Mouse (Mus musculus): ENCODE measurements around the gene Resf1. TPM values are rescaled to one million over a fixed set of nuclear protein-coding genes. Genes with fewer than 3 reads are reported as not detected.
"Not testable (repeated sequence)": the region's sequence is repeated elsewhere in the genome, so short reads cannot be mapped to it uniquely, and the experiment has no call there.

Resf1 gene
- total and polyA plus RNA-seq, 2 experiments from 2014 or later, result 25.5 to 27.7 TPM

GRCm38 (mm10) chr6:149337990-149338389, 28.8 kb downstream of the Resf1 start:
- no peaks in the 10 kb centered on the region for H3K9me3 ChIP-seq (ENCODE audit: low read length)
- ATAC-seq (ENCODE audit: low FRiP score) (no peak), DNase-seq (ENCODE audit: low spot score) (no peak)
- H3K27ac ChIP-seq (ENCODE audit: low read depth, low read length), result no peak overlapping the region
- no peak overlapping the region for H3K4me2 ChIP-seq (ENCODE audit: low read depth, low read length, poor library complexity, severe bottlenecking)
- H3K36me3 ChIP-seq (ENCODE audit: insufficient read depth, low read length), result peaks cover 16% of the 10 kb centered on the region; the same call in 1 of the 2 replicates
- no peak overlapping the region for H3K9ac ChIP-seq (replicated peaks; ENCODE audit: low read length, poor library complexity, severe bottlenecking)
- no peak overlapping the region for H3K4me3 ChIP-seq (ENCODE audit: low read depth, low read length)
- no peak for TF ChIP-seq CTCF (IDR thresholded peaks at IDR 0.05)
- H3K4me1 ChIP-seq (ENCODE audit: insufficient read depth, low read length), result no peaks in the 10 kb centered on the region
- no peaks in the 10 kb centered on the region for H3K27me3 ChIP-seq (ENCODE audit: insufficient read depth, low read length)

- 92% methylated on average over 1 of the region's 1 CpGs for WGBS
- Histone ChIP-seq H3K9ac (replicated peaks; ENCODE audit: low read length, poor library complexity, severe bottlenecking) (no peak overlapping the region), H3K9me3 (ENCODE audit: low read length) (no peaks in the 10 kb centered on the region), H3K27me3 (ENCODE audit: insufficient read depth, low read length) (no peaks in the 10 kb centered on the region), H3K27ac (ENCODE audit: low read depth, low read length) (no peak overlapping the region), H3K4me1 (ENCODE audit: insufficient read depth, low read length) (no peaks in the 10 kb centered on the region), H3K36me3 (ENCODE audit: insufficient read depth, low read length) (peaks cover 11% of the 10 kb centered on the region; the same call in 1 of the 2 replicates), H3K4me3 (ENCODE audit: low read depth, low read length) (no peak overlapping the region), H3K4me2 (ENCODE audit: low read depth, low read length, poor library complexity, severe bottlenecking) (no peak overlapping the region)
- TF ChIP-seq CTCF (IDR thresholded peaks at IDR 0.05), result no peak
- ATAC-seq (ENCODE audit: low FRiP score), result no peak
- DNase-seq (ENCODE audit: low spot score), result no peak
Measured at GRCm38 (mm10) chr6:149338622-149339021, 29.4 kb downstream of the Resf1 start.

GRCm38 (mm10) chr6:149343802-149344201, 34.6 kb downstream of the Resf1 start:
- Histone ChIP-seq H3K27ac (ENCODE audit: low read depth, low read length) (no peak overlapping the region), H3K9ac (replicated peaks; ENCODE audit: low read length, poor library complexity, severe bottlenecking) (no peak overlapping the region), H3K4me3 (ENCODE audit: low read depth, low read length) (no peak overlapping the region), H3K9me3 (ENCODE audit: low read length) (no peaks in the 10 kb centered on the region), H3K36me3 (ENCODE audit: insufficient read depth, low read length) (no peaks in the 10 kb centered on the region), H3K27me3 (ENCODE audit: insufficient read depth, low read length) (no peaks in the 10 kb centered on the region), H3K4me1 (ENCODE audit: insufficient read depth, low read length) (no peaks in the 10 kb centered on the region), H3K4me2 (ENCODE audit: low read depth, low read length, poor library complexity, severe bottlenecking) (no peak overlapping the region)
- 65% methylated on average over 2 of the region's 2 CpGs for WGBS
- ATAC-seq (ENCODE audit: low FRiP score), result no peak
- no peak for DNase-seq (ENCODE audit: low spot score)
- no peak for TF ChIP-seq CTCF (IDR thresholded peaks at IDR 0.05)

GRCm38 (mm10) chr6:149344372-149344771, 35.2 kb downstream of the Resf1 start:
- H3K9me3 ChIP-seq (ENCODE audit: low read length), result no peaks in the 10 kb centered on the region
- no peaks in the 10 kb centered on the region for H3K27me3 ChIP-seq (ENCODE audit: insufficient read depth, low read length)
- TF ChIP-seq CTCF (IDR thresholded peaks at IDR 0.05), result no peak
- no peak for DNase-seq (ENCODE audit: low spot score)
- no peaks in the 10 kb centered on the region for H3K4me1 ChIP-seq (ENCODE audit: insufficient read depth, low read length)
- H3K36me3 ChIP-seq (ENCODE audit: insufficient read depth, low read length), result no peaks in the 10 kb centered on the region
- H3K4me2 ChIP-seq (ENCODE audit: low read depth, low read length, poor library complexity, severe bottlenecking), result no peak overlapping the region
- no peak for ATAC-seq (ENCODE audit: low FRiP score)
- no peak overlapping the region for H3K27ac ChIP-seq (ENCODE audit: low read depth, low read length)
- H3K9ac ChIP-seq (replicated peaks; ENCODE audit: low read length, poor library complexity, severe bottlenecking), result no peak overlapping the region
- no peak overlapping the region for H3K4me3 ChIP-seq (ENCODE audit: low read depth, low read length)

GRCm38 (mm10) chr6:149348211-149348610, 39.0 kb downstream of the Resf1 start:
- not testable (repeated sequence) for H3K4me1 ChIP-seq (ENCODE audit: insufficient read depth, low read length); H3K27me3 ChIP-seq (ENCODE audit: insufficient read depth, low read length); DNase-seq (ENCODE audit: low spot score); H3K27ac ChIP-seq (ENCODE audit: low read depth, low read length); H3K4me3 ChIP-seq (ENCODE audit: low read depth, low read length); H3K9ac ChIP-seq (replicated peaks; ENCODE audit: low read length, poor library complexity, severe bottlenecking); H3K4me2 ChIP-seq (ENCODE audit: low read depth, low read length, poor library complexity, severe bottlenecking); ATAC-seq (ENCODE audit: low FRiP score); H3K36me3 ChIP-seq (ENCODE audit: insufficient read depth, low read length); H3K9me3 ChIP-seq (ENCODE audit: low read length)
- 94% methylated on average over 6 of the region's 6 CpGs for WGBS

- WGBS, result 46% methylated on average over 4 of the region's 4 CpGs
- ATAC-seq (ENCODE audit: low FRiP score) (no peak), DNase-seq (ENCODE audit: low spot score) (no peak)
- H3K36me3 ChIP-seq (ENCODE audit: insufficient read depth, low read length), result no peaks in the 10 kb centered on the region
- no peaks in the 10 kb centered on the region for H3K27me3 ChIP-seq (ENCODE audit: insufficient read depth, low read length)
- no peaks in the 10 kb centered on the region for H3K4me1 ChIP-seq (ENCODE audit: insufficient read depth, low read length)
- no peak overlapping the region for H3K27ac ChIP-seq (ENCODE audit: low read depth, low read length)
- no peak for TF ChIP-seq CTCF (IDR thresholded peaks at IDR 0.05)
- no peak overlapping the region for H3K9ac ChIP-seq (replicated peaks; ENCODE audit: low read length, poor library complexity, severe bottlenecking)
- no peak overlapping the region for H3K4me3 ChIP-seq (ENCODE audit: low read depth, low read length)
- H3K9me3 ChIP-seq (ENCODE audit: low read length), result no peaks in the 10 kb centered on the region
- H3K4me2 ChIP-seq (ENCODE audit: low read depth, low read length, poor library complexity, severe bottlenecking), result no peak overlapping the region
Measured at GRCm38 (mm10) chr6:149354826-149355495, 45.7 kb downstream of the Resf1 start.

GRCm38 (mm10) chr6:149355799-149356198, 46.6 kb downstream of the Resf1 start:
- not testable (repeated sequence) for H3K9ac ChIP-seq (replicated peaks; ENCODE audit: low read length, poor library complexity, severe bottlenecking); ATAC-seq (ENCODE audit: low FRiP score); H3K27ac ChIP-seq (ENCODE audit: low read depth, low read length); H3K36me3 ChIP-seq (ENCODE audit: insufficient read depth, low read length); H3K4me1 ChIP-seq (ENCODE audit: insufficient read depth, low read length); H3K4me2 ChIP-seq (ENCODE audit: low read depth, low read length, poor library complexity, severe bottlenecking); H3K27me3 ChIP-seq (ENCODE audit: insufficient read depth, low read length); H3K9me3 ChIP-seq (ENCODE audit: low read length); H3K4me3 ChIP-seq (ENCODE audit: low read depth, low read length); DNase-seq (ENCODE audit: low spot score)
- 91% methylated on average over 4 of the region's 4 CpGs for WGBS
